Mouse (Mus musculus): ENCODE measurements around the gene Adcy1.

Gene Adcy1

GRCm38 (mm10) chr11:7179276-7179675, 116.0 kb downstream of the Adcy1 start:
- TF ChIP-seq POU5F1 (IDR thresholded peaks at IDR 0.05; ENCODE audit: borderline replicate concordance, low read length), result no peak
- no peak for TF ChIP-seq CTCF (conservative IDR thresholded peaks at IDR 0.05; ENCODE audit: low read length)
- TF ChIP-seq NANOG (IDR thresholded peaks at IDR 0.05; ENCODE audit: borderline replicate concordance, low read length), result no peak
- Histone ChIP-seq H3K36me3 (ENCODE audit: insufficient read depth, low read length) (no peaks in the 10 kb centered on the region), H3K9me3 (ENCODE audit: low read length) (no peaks in the 10 kb centered on the region), H3K4me1 (replicated peaks; ENCODE audit: low read depth, low read length) (no peaks in the 10 kb centered on the region), H3K27me3 (ENCODE audit: insufficient read depth, low read length) (no peaks in the 10 kb centered on the region), H3K4me3 (replicated peaks; ENCODE audit: low read length) (no peak overlapping the region)

- no peak for TF ChIP-seq CTCF (conservative IDR thresholded peaks at IDR 0.05; ENCODE audit: low read length)
- TF ChIP-seq NANOG (IDR thresholded peaks at IDR 0.05; ENCODE audit: borderline replicate concordance, low read length), result no peak
- TF ChIP-seq POU5F1 (IDR thresholded peaks at IDR 0.05; ENCODE audit: borderline replicate concordance, low read length), result no peak
- peaks cover 4% of the 10 kb centered on the region; the same call in 1 of the 2 replicates for H3K9me3 ChIP-seq (ENCODE audit: low read length)
- H3K4me1 ChIP-seq (replicated peaks; ENCODE audit: low read depth, low read length), result no peaks in the 10 kb centered on the region
- H3K27me3 ChIP-seq (ENCODE audit: insufficient read depth, low read length), result no peaks in the 10 kb centered on the region
- no peak overlapping the region for H3K4me3 ChIP-seq (replicated peaks; ENCODE audit: low read length)
- H3K36me3 ChIP-seq (ENCODE audit: insufficient read depth, low read length), result no peaks in the 10 kb centered on the region
These were observed 119.2 kb downstream of the Adcy1 start for GRCm38 (mm10) chr11:7182409-7183042.

GRCm38 (mm10) chr11:7184420-7184819, 121.1 kb downstream of the Adcy1 start:
- Histone ChIP-seq H3K27me3 (ENCODE audit: insufficient read depth, low read length) (no peaks in the 10 kb centered on the region), H3K4me3 (replicated peaks; ENCODE audit: low read length) (no peak overlapping the region), H3K9me3 (ENCODE audit: low read length) (peaks cover 4% of the 10 kb centered on the region; the same call in 1 of the 2 replicates), H3K36me3 (ENCODE audit: insufficient read depth, low read length) (no peaks in the 10 kb centered on the region), H3K4me1 (replicated peaks; ENCODE audit: low read depth, low read length) (peaks cover 4% of the 10 kb centered on the region; the same call in 1 of the 2 replicates)
- TF ChIP-seq POU5F1 (IDR thresholded peaks at IDR 0.05; ENCODE audit: borderline replicate concordance, low read length) (no peak), NANOG (IDR thresholded peaks at IDR 0.05; ENCODE audit: borderline replicate concordance, low read length) (no peak), CTCF (conservative IDR thresholded peaks at IDR 0.05; ENCODE audit: low read length) (no peak)

GRCm38 (mm10) chr11:7187472-7187871, 124.2 kb downstream of the Adcy1 start:
- Histone ChIP-seq H3K4me1 (replicated peaks; ENCODE audit: low read depth, low read length) (peaks cover 4% of the 10 kb centered on the region; the same call in 1 of the 2 replicates), H3K9me3 (ENCODE audit: low read length) (peaks cover 4% of the 10 kb centered on the region; the same call in 1 of the 2 replicates), H3K36me3 (ENCODE audit: insufficient read depth, low read length) (no peaks in the 10 kb centered on the region), H3K27me3 (ENCODE audit: insufficient read depth, low read length) (peaks cover 7% of the 10 kb centered on the region), H3K4me3 (replicated peaks; ENCODE audit: low read length) (no peak overlapping the region)
- TF ChIP-seq NANOG (IDR thresholded peaks at IDR 0.05; ENCODE audit: borderline replicate concordance, low read length) (no peak), POU5F1 (IDR thresholded peaks at IDR 0.05; ENCODE audit: borderline replicate concordance, low read length) (no peak), CTCF (conservative IDR thresholded peaks at IDR 0.05; ENCODE audit: low read length) (no peak)

GRCm38 (mm10) chr11:7188469-7188868, 125.2 kb downstream of the Adcy1 start, which contains the start of gene Gm11985:
Gm11985 (minus strand) TSS chr11:7188569.
- TF ChIP-seq CTCF (conservative IDR thresholded peaks at IDR 0.05; ENCODE audit: low read length) (no peak), POU5F1 (IDR thresholded peaks at IDR 0.05; ENCODE audit: borderline replicate concordance, low read length) (no peak), NANOG (IDR thresholded peaks at IDR 0.05; ENCODE audit: borderline replicate concordance, low read length) (no peak)
- Histone ChIP-seq H3K36me3 (ENCODE audit: insufficient read depth, low read length) (no peaks in the 10 kb centered on the region), H3K4me3 (replicated peaks; ENCODE audit: low read length) (no peak within 1 kb of the TSS), H3K4me1 (replicated peaks; ENCODE audit: low read depth, low read length) (peaks cover 4% of the 10 kb centered on the region; the same call in 1 of the 2 replicates), H3K27me3 (ENCODE audit: insufficient read depth, low read length) (peaks cover 11% of the 10 kb centered on the region), H3K9me3 (ENCODE audit: low read length) (peaks cover 4% of the 10 kb centered on the region; the same call in 1 of the 2 replicates)

- Histone ChIP-seq H3K4me3 (replicated peaks; ENCODE audit: low read length) (no peak overlapping the region), H3K36me3 (ENCODE audit: insufficient read depth, low read length) (no peaks in the 10 kb centered on the region), H3K27me3 (ENCODE audit: insufficient read depth, low read length) (peaks cover 27% of the 10 kb centered on the region), H3K9me3 (ENCODE audit: low read length) (peaks cover 4% of the 10 kb centered on the region; the same call in 1 of the 2 replicates), H3K4me1 (replicated peaks; ENCODE audit: low read depth, low read length) (peaks cover 4% of the 10 kb centered on the region; the same call in 1 of the 2 replicates)
- TF ChIP-seq NANOG (IDR thresholded peaks at IDR 0.05; ENCODE audit: borderline replicate concordance, low read length) (no peak), CTCF (conservative IDR thresholded peaks at IDR 0.05; ENCODE audit: low read length) (no peak), POU5F1 (IDR thresholded peaks at IDR 0.05; ENCODE audit: borderline replicate concordance, low read length) (no peak)
These were observed 129.4 kb downstream of the Adcy1 start for GRCm38 (mm10) chr11:7192710-7193109.

- peaks cover 4% of the 10 kb centered on the region; the same call in 1 of the 2 replicates for H3K9me3 ChIP-seq (ENCODE audit: low read length)
- no peak overlapping the region for H3K4me3 ChIP-seq (replicated peaks; ENCODE audit: low read length)
- TF ChIP-seq NANOG (IDR thresholded peaks at IDR 0.05; ENCODE audit: borderline replicate concordance, low read length) (no peak), POU5F1 (IDR thresholded peaks at IDR 0.05; ENCODE audit: borderline replicate concordance, low read length) (no peak), CTCF (conservative IDR thresholded peaks at IDR 0.05; ENCODE audit: low read length) (no peak)
- peaks cover 29% of the 10 kb centered on the region for H3K27me3 ChIP-seq (ENCODE audit: insufficient read depth, low read length)
- H3K4me1 ChIP-seq (replicated peaks; ENCODE audit: low read depth, low read length), result peaks cover 8% of the 10 kb centered on the region
- H3K36me3 ChIP-seq (ENCODE audit: insufficient read depth, low read length), result no peaks in the 10 kb centered on the region
These were observed 129.8 kb downstream of the Adcy1 start for GRCm38 (mm10) chr11:7193134-7193533.

GRCm38 (mm10) chr11:7194432-7195311, 131.4 kb downstream of the Adcy1 start:
- H3K36me3 ChIP-seq (ENCODE audit: insufficient read depth, low read length), result no peaks in the 10 kb centered on the region
- TF ChIP-seq POU5F1 (IDR thresholded peaks at IDR 0.05; ENCODE audit: borderline replicate concordance, low read length) (no peak), CTCF (conservative IDR thresholded peaks at IDR 0.05; ENCODE audit: low read length) (peak; percentile 56)
- peaks cover 39% of the 10 kb centered on the region for H3K27me3 ChIP-seq (ENCODE audit: insufficient read depth, low read length)
- peaks cover 17% of the 10 kb centered on the region; the same call in 1 of the 2 replicates for H3K4me1 ChIP-seq (replicated peaks; ENCODE audit: low read depth, low read length)
- peaks cover 4% of the 10 kb centered on the region; the same call in 1 of the 2 replicates for H3K9me3 ChIP-seq (ENCODE audit: low read length)
- H3K4me3 ChIP-seq (replicated peaks; ENCODE audit: low read length), result no peak overlapping the region

Data from E14TG2a.4 (cell line).